Mouse (Mus musculus) cerebellum, adult (tissue): ENCODE measurements around the gene Nectin2.

Source experiments
- ATAC-seq: cut with Nextera tagmentation; 2 replicates; pipeline ENCODE4 v1.9.2; 2017; ENCODE audit warnings: mild to moderate bottlenecking, moderate library complexity, mixed read lengths; ENCODE audit not compliant: insufficient number of reproducible peaks, low FRiP score, low TSS enrichment

Nectin2 gene

GRCm38 (mm10) chr7:19746426-19747201, 3.7 kb downstream of the Nectin2 start:
- no peak for ATAC-seq

- ATAC-seq: no peak
Observed at GRCm38 (mm10) chr7:19745971-19746370, 4.3 kb downstream of the Nectin2 start.

- ATAC-seq: no peak
Observed at GRCm38 (mm10) chr7:19744590-19745385, 5.5 kb downstream of the Nectin2 start.

GRCm38 (mm10) chr7:19743791-19744190, 6.5 kb downstream of the Nectin2 start:
- ATAC-seq: no peak

GRCm38 (mm10) chr7:19742468-19742867, 7.8 kb downstream of the Nectin2 start:
- ATAC-seq: no peak

GRCm38 (mm10) chr7:19741329-19742031, 8.8 kb downstream of the Nectin2 start:
- no peak for ATAC-seq

- no peak for ATAC-seq
Observed at GRCm38 (mm10) chr7:19740269-19740668, 10.0 kb downstream of the Nectin2 start.

GRCm38 (mm10) chr7:19738771-19739170, 11.5 kb downstream of the Nectin2 start:
- no peak for ATAC-seq

GRCm38 (mm10) chr7:19736389-19737057, 13.8 kb downstream of the Nectin2 start:
- ATAC-seq: no peak

GRCm38 (mm10) chr7:19734178-19734666, 16.1 kb downstream of the Nectin2 start:
- no peak for ATAC-seq

GRCm38 (mm10) chr7:19726541-19726940, 23.7 kb downstream of the Nectin2 start:
- ATAC-seq: no peak

- ATAC-seq: no peak
Observed at GRCm38 (mm10) chr7:19724167-19724566, 26.1 kb downstream of the Nectin2 start.

- ATAC-seq: no peak
Observed at GRCm38 (mm10) chr7:19722754-19723195, 27.5 kb downstream of the Nectin2 start.

GRCm38 (mm10) chr7:19719200-19719599, 31.1 kb downstream of the Nectin2 start:
- ATAC-seq: no peak

- ATAC-seq: no peak
Observed at GRCm38 (mm10) chr7:19718297-19718952, 31.9 kb downstream of the Nectin2 start.

- ATAC-seq: no peak
Observed at GRCm38 (mm10) chr7:19717346-19717745, 32.9 kb downstream of the Nectin2 start.

- no peak for ATAC-seq
Observed at GRCm38 (mm10) chr7:19716822-19717221, 33.5 kb downstream of the Nectin2 start.

- ATAC-seq: no peak; the same call in 1 of the 2 replicates
Observed at GRCm38 (mm10) chr7:19716055-19716682, 34.1 kb downstream of the Nectin2 start.
